Mouse (Mus musculus) hematopoietic stem cell, adult 5-6 weeks (primary cell): ENCODE measurements around the gene Tmem106c. TPM values are rescaled to one million over a fixed set of nuclear protein-coding genes. Genes with fewer than 3 reads are reported as not detected.

Experiments used
- ATAC-seq, 2 experiments: fragments of 125-278 bp in 1 of 2; replicated peaks in 1 of 2; 2 replicates each; pipeline ENCODE4 v1.8.0; 2016 to 2017; ENCODE audit warnings: inconsistent platforms in 2 of 2, mild to moderate bottlenecking in 2 of 2, moderate number of reproducible peaks in 2 of 2, low read depth in 1 of 2, moderate TSS enrichment in 1 of 2; ENCODE audit not compliant: low FRiP score in 2 of 2, poor library complexity in 2 of 2, severe bottlenecking in 2 of 2, insufficient read depth in 1 of 2, low TSS enrichment in 1 of 2
- total RNA-seq: library from RNA; stranded (forward); fragments of 172-1452, 232-1000 nt; gene quantifications from 2 replicates; pipeline ENCODE4 v1.2.3, GENCODE M21; 2017

Tmem106c gene
- total RNA-seq = 36.1 and 45.1 TPM in 2 replicates

DNA sequence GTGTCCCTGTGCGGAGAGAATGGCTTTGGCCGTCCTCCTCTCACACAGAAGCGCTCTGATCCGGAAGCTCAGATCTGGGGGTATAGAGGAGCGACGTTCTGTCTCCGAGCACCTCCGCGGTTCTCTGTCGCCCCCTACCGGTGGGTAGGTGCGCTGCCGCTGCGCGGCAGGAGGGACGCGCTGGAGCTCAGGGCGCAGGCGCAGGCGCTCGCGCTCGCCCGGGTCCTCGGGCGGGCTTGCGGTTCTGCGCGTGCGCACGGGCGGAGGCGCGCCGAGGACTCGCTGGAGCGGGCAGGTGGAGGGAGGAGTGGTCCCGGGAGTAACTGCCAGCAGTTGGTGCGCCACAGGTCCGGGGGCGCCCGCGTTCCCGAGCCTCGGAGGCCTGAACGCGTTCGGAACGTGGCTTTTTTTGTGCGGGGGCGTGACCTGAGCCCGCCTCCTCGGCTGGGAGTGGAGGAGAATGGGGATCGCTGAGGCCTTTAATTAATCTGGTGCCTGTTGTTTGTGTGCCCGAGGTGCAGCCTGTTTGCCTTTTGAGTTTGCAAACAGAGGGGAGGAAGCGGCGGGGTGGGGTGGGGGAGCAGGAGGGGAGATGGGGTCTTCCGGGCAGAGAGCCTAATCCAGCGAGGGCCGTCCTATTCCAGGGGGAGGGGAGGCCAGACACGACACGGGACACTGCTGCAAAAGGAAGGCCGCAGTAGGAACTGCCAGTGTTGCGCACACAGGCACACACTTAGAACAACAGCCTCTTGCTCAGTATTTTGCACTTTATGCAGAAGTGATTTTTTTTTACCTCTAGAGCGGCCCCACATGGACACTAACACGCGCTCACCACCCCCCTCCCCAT lies at the start of gene Tmem106c:
Gene Tmem106c, plus strand, starts transcription at position 212 of the 847 bp plus-strand sequence.
- peak; percentile 89 to 92 for ATAC-seq

- ATAC-seq = peak; percentile 32 to 64; a peak in 3 of 4 replicates
These were observed 49.7 kb upstream of the Tmem106c start for GRCm38 (mm10) chr15:97914331-97914747.

DNA sequence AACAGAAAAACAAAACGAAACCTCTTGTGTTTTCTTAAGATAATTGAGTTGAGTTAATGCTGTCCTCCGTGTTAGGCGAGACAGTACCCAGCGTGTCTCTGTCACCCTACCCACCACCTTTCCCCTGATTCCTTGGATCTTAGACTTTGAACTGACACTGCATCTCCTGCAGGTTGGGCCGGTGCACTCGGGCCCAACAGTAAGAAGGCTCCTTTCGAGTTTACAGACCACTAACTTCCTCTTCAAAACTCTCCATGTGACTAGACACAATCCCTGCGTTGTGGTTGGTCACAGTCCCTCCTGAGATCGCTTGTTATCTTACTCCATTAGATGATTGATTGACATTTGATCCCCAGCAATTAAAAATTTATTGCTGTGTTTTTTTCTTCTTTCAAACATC lies 46.0 kb upstream of the Tmem106c start:
- peak; percentile 56 to 58; a peak in 1 of 4 replicates for ATAC-seq

- no peak for ATAC-seq
These were observed 44.8 kb upstream of the Tmem106c start for GRCm38 (mm10) chr15:97919217-97919616.

GRCm38 (mm10) chr15:97920306-97920705 lies 43.7 kb upstream of the Tmem106c start:
- no peak for ATAC-seq

GRCm38 (mm10) chr15:97921796-97922195 lies 42.2 kb upstream of the Tmem106c start:
- ATAC-seq = no peak

DNA sequence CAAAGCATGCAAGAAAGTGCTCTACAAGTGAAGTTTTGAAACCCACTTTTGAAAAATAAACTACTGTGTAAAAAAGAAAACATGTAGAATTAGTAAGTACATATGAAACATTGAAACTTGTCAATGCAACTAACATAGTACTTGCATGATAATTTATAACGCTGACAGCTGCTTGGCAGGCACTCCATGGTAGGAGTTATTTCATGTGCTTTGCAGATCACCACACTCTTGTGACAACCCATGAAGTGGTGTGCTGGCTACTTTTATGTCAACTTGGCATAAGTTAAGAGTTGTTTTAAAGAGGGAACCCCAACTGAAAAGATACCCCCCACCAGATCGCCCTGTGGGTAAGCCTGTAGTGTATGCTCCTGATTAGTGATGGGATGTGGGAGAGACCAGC lies 41.6 kb upstream of the Tmem106c start:
- no peak for ATAC-seq

DNA sequence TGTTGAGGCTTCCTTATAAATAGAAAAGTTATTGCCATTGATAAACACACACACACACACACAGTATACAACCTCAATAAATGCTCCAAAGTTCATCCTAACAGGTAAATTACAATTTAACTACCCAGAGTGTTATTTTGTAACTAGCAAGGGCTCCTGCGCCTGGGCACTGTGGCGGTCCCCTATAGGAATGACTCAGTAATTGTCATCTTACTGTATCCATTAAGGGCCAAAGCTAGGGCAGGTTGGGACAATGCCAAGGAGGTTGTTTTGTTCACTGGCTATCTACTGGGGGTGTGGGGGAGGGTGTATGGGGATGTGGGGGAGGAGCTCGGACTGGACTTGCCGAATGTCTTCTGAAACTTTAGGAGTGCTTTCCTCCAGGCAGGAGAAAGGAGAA lies 37.0 kb upstream of the Tmem106c start:
- no peak for ATAC-seq

DNA sequence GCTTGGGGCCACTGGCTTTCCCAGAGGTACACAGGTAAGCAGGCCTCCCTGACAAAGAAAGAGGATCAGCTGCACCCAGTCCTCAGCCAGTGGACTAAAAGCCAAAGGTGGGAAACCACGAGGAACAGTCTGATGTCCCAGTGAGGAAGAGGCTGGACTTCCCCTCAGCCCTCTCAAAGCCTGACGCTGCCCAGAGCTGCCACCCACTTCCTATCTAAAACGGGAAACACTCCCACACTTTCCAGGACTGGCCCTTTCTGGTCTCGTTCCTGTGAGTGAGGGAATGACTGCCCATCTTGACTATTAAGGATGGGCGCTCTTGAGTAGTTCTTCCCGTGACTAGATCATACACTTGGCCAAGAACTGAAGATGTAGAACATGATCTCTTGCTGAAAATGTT lies 36.2 kb upstream of the Tmem106c start:
- peak; percentile 42 to 48; a peak in 3 of 4 replicates for ATAC-seq

DNA sequence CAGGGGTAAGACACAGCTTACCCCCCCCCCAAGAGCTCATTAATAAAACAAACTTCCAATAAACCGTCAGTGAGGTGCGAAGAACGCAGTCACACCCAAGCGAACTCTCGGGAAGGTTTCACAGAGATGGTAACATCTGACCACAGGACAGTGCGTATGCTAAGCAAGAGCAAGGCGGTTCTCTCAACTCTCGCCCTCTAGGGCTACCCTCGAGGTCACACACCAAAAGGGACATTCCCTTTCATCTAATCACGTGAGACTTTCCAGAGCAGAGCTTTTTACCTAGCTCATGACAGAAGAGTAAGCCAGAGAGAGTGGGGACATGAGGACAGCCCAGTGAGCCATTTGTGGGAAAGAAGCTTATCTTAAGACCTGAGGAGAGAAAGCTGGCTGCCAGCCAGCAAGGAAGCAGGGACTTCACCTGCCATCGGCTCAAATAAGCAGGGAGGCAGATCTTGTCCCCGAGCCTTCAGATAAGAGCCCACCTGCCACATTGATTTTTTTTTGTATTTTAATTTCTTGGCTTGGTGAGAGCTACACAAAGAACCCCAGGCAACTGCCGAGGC lies 34.7 kb upstream of the Tmem106c start:
- ATAC-seq = no peak

DNA sequence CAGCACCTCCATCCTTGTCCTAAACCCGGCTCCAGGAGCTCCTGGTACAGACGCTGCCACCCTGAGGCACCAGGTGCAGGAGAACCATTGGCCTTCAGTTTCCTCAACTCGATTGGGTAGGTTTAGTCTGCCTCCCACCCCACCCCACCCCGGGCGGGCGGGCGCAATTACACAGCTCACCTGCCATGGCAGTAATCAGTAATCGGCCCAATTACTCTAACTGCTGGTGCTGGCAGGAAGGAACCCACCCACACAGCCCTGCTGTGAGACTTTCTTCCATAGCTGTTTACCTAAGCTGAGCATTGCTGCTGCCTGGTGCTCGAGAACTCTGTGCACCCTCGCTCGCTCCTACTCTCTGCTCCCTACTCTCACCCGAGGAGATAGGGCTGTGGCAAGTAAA lies 31.6 kb upstream of the Tmem106c start:
- ATAC-seq = no peak

DNA sequence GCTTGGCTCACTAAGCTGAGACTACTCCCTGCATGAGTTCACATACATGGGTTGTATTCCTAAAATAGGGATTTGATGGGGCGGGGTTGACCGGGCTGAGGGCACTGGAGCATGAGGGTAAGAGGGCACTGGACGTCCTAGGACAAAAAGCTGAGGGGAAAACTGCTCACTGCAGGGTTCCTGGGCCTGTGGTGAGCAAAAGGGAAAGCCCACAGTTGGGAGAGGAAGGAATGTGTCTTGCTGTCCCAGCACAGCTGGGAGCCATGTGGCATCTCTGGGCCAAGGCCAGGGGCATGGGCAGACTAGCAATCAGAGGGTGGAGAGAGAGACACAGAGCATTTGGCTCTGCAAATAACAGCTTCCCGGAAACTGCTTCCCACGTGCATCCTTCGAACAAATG lies 25.4 kb upstream of the Tmem106c start:
- ATAC-seq = no peak

GRCm38 (mm10) chr15:97940088-97940487 lies 23.9 kb upstream of the Tmem106c start:
- no peak for ATAC-seq

DNA sequence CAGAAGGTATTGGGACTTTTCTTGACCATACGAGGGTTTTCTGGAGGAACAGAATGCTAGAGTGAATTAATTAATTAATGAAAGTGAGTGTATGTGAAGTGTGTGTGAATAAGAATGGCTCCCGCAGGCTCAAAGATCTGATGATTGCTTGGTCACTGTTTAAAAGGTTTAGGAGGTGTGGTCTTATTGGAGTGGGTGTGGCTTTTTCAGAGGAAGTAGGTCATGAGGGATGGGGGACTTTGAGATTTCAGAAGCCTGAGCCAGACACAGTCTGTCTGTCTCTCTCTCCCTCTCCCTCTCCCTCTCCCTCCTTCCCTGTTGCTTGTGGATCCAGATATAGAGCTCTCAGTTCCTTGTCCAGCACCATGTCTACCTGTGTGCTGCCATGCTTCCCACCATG lies 22.7 kb upstream of the Tmem106c start:
- no peak for ATAC-seq

- no peak for ATAC-seq
These were observed 21.5 kb upstream of the Tmem106c start for GRCm38 (mm10) chr15:97942538-97942937.

DNA sequence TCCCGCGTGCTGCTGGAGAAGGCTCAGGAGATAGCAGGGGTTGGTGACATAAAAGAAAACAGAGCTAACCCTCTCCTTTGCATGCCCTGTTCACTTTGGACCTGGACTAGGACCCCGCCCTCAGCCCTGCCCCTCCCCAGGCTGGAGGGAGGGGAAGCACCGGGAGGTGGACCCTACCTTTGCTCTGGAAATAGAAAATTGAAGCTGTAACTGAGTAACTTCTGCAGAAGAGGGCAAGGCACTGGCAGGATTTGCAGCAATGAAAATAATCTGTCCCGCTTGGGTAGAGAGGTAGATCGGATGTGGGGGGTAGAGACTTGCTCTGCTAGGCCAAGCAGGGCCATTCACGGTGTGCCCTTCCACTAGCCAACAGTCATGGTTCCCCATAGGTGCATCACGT lies 20.6 kb upstream of the Tmem106c start:
- ATAC-seq = no peak

- ATAC-seq = no peak
These were observed 19.0 kb upstream of the Tmem106c start for GRCm38 (mm10) chr15:97944919-97945574.

- no peak for ATAC-seq
These were observed 18.2 kb upstream of the Tmem106c start for GRCm38 (mm10) chr15:97945656-97946315.
